Mouse (Mus musculus) brain, embryonic 14.5 days (tissue): ENCODE results near the gene Abat. TPM values are rescaled to one million over a fixed set of nuclear protein-coding genes. Genes with fewer than 3 reads are reported as not detected.

Experiments
- DNase-seq: peaks from one replicate; pipeline ENCODE4 v3.0.0-alpha.2; 2011; ENCODE audit warnings: low read depth
- CTCF ChIP-seq: fragments of 200-500 bp; IDR thresholded peaks from 2 replicates; pipeline ENCODE4 v1.5.1; 2012; ENCODE audit warnings: inconsistent platforms, mild to moderate bottlenecking, moderate library complexity, borderline replicate concordance; ENCODE audit not compliant: insufficient read depth, insufficient read length; ENCODE audit errors: extremely low read depth
- POLR2A ChIP-seq: fragments of 200-500 bp; IDR thresholded peaks from 2 replicates; pipeline ENCODE4 v1.6.1; 2012; ENCODE audit warnings: mild to moderate bottlenecking, inconsistent platforms, borderline replicate concordance; ENCODE audit not compliant: poor library complexity, insufficient read depth, insufficient read length, severe bottlenecking; ENCODE audit errors: extremely low read depth
- polyA plus RNA-seq: library from polyadenylated mRNA; depleted of rRNA; stranded (reverse); fragments of >200 nt; gene quantifications from 2 replicates; pipeline ENCODE4 v1.2.3, GENCODE M21; 2012; rRNA removed

Abat gene
- 49.2 and 59.8 TPM in 2 replicates for polyA plus RNA-seq

DNA sequence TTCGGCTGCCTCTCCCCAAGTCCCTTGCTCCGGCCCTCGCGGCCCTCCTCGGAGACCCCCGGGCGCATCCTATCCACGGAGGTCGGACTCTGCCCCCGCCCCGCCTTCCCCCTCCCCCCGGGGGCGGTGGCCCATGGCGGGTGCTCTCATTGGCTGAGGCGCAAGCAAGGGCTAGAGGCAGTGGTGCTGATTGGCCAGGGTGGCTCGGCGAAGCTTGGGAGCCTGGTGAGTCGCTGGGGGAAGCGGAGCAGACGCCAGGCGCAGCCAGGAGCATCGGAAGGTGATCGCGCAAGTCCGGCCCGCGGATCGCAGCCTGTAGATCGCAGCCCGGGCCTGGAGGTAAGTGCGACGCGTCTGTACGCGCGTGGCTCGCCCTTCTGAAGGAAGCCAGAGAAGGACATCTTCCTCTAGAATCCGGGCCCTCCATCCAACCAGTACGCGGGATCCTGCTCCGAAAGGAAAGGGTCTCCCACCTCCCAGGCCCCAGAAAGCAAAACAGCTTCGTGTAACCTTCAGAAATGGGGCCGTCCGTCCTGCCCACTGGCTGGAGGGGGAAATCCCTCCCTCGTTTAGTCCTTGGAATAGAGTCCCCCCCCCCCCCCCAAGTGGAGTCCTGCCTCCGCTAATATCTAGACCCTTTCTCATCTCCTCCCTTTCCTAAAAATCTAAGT is at the start of gene Abat:
Abat (plus strand) TSS at position 194 of the 671 bp plus-strand sequence.
- TF ChIP-seq CTCF (no peak), POLR2A (peak; percentile 43; the same call in 1 of the 2 replicates)
- peak; percentile 98 for DNase-seq

DNA sequence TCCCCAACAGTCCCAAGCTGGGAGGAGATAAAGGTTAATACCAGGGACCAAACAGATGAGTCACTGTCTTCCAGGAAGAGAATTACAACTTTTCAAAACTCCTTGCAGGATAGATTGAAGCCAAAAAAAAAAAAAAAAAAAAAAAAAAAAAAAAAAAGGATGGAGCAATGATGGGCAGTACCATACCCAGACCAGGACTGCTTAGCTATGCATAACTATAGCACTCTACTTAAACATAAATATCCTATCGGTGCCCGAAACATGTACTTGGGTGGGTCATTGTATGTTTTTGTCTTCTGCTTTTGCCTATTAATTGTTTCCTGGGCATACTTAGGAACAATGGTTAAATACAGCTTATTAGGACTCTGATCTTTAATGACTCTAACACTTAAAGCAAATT is 43.1 kb upstream of the Abat start:
- TF ChIP-seq POLR2A (no peak), CTCF (no peak)
- no peak for DNase-seq

DNA sequence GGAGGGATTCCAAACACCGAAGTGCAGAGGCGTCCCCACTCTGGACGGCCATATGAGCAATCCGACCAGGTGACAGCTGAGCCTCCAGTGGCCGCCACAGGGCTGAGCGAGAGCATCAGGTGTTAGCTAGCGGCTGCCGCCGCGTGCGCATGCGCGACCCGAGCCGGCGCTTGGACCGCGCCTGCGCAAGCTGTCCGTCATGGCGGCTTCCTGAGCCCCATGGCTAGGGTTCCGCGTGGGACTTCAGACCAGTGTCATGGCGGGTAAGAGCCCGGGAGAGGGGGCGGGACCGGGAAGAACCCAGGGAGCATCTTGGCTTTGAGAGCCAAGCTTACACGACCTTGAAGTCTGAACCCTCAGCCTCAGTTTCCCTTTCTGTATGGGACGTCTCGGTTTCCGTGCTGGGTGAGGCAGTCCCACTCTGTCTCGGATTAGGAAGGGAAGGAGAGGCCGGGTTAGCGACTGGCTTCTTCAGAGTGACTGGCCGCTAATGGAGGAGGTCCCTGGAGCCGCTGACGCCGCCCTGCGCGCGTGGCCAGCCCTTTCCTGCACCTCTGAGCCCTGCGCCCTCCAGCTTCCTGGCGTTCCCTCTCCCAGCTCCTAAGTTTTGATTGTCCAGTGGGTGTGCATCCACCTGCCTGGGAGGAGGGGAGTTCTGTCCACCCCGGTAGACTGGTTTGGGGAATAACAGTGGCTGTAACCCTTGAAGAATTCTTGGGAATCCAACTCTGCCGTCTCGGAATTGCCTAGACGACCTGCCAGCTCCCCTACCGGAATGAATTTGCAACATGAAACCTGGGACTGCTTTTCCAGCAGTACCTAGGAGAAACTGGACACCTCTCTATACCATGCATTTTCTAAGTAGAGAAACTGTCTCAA is 42.4 kb upstream of the Abat start, which contains the start of gene Mettl22:
Mettl22 (plus strand) TSS at position 186 of the 879 bp plus-strand sequence.
- peak; percentile 96 for DNase-seq
- TF ChIP-seq POLR2A, result peak; percentile 85
- peak; percentile 34; the same call in 1 of the 2 replicates for TF ChIP-seq CTCF

DNA sequence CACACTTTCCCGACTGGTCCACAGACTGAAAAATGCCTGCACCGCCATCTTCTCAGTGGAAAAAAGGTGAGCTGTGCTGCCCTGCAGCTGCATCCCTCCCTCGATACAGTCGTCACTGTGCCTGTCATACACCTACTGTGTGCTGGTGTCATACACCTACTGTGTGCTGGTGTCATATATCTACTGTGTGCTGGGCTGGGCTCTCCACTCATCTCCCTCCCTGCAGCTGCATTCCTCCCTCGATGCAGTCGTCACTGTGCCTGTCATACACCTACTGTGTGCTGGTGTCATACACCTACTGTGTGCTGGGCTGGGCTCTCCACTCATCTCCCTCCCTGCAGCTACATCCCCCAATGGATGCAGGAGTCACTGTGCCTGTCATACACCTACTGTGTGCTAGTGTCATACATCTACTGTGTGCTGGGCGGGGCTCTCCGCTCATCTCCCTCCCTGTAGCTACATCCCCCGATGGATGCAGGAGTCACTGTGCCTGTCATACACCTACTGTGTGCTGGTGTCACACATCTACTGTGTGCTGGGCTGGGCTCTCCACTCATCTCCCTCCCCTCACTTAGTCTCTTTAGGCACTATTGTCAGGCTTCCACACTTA is 25.7 kb upstream of the Abat start:
- no peak for DNase-seq
- TF ChIP-seq CTCF (no peak), POLR2A (no peak)

DNA sequence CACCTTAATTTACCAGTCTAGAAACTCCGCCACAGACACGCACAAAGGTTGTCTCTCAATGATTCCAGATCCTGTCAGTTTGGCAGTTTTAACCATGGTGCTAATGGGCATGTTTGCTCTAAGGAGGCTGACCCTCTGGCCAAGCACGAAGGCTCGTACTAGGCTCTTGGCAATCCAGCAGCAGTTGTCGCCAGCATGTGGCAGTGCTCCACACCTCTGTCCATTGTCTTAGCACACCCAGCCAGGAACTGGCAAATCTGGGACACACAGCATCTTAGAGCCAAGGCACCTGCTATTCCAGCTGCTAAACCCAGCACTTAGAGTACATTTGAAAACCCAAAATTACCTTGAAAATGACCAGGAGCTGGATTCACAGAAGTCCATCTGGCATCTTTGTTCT is 23.9 kb upstream of the Abat start:
- no peak for DNase-seq
- no peak for TF ChIP-seq CTCF
- no peak for TF ChIP-seq POLR2A

DNA sequence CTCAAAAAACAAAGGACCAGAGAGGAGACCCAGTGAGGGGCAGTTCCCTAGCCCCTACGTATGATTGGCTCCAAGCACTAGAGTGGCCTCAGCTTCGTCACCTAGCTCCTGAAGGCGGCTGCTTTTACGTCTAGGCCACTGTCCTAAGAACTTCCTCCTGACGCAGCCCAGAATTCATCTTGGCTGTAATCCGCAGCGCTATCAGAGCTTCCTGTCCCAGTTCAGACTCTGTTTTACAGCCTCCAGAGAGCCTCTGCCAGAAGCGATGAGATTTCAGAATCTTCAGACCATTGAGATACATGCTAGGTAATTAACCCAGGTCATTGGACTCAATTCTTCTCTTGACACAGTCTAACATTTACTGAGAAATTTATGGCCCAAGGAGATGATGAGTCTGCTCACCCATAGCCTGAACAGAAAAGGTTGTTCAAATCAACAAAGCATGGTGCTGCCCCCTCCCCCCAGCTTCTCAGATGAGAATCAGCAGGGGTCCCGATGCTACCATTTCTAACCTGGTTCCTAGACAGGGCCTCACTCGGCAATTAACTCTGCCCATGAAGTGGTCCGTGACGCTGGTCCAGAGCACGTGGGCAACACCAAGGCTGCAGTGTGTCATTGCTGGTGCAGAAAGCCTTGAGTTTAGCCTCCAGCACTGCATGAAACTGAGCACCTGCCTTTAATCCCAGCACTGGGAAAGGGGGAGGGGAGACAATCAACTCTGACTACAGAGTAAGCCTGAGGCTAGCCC is 21.3 kb upstream of the Abat start:
- no peak for DNase-seq
- TF ChIP-seq CTCF, result no peak
- TF ChIP-seq POLR2A, result no peak

DNA sequence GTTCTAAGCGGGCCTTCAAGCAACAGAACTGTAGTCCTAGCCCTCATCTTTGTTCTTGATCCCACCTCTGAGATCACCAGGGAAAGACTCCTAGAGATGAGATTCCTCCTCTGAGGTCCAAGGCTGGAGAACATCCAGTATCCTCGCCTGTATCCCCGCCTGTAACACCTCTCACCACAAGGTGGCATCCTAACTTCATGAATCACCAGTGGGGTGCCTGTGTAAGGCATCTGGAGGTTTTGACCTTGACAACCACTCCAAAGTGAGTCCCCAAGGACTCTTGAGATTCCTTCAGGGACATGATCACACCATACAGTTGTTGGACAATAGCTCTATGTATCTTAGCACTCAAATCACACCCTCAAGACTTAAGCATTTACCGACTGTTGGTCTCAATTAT is 19.0 kb upstream of the Abat start:
- TF ChIP-seq POLR2A (no peak), CTCF (peak; percentile 92)
- peak; percentile 82 for DNase-seq

DNA sequence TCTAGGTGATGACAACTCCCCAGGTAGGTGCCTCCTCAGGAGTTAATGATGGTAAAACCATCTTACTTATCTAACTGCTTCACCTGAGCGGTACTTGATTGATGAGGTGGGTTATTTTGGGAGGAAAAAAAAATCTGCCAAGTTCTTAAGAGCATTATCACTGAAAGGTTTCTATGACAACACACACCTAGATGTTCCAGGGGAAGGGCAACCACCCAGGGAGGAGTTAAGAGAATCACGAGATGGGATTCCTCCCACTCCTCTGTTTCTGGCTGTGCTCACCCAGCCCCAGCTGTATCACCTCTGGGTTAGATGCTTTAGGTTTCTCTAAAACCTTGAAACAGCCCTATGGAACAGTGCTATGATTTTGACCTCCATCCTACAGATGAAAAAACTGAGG is 16.3 kb upstream of the Abat start:
- no peak for DNase-seq

DNA sequence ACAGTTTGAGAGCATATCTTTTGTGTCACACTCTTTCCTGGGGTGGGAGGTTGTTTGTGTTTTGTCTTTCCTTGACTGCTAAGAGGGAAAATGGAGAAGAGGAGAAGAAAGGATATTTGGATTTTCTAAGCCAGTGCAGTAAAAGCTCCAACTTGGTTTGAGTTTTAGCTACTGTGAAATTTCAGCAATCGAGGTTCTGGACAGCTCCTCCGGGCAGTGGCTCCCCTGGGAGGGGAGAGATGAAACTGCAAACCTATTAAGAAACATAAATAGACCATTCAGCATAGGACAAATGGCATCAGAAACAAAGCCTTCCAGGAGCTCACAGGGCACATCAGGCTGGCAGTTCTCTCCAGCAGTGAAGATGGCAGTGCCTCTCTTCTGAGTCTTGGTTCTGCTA is 9.0 kb upstream of the Abat start:
- TF ChIP-seq CTCF (no peak), POLR2A (no peak)
- no peak for DNase-seq

More for the DNA sequence above, 16.3 kb upstream of the Abat start:
- TF ChIP-seq CTCF, result no peak
- TF ChIP-seq POLR2A, result no peak

DNA sequence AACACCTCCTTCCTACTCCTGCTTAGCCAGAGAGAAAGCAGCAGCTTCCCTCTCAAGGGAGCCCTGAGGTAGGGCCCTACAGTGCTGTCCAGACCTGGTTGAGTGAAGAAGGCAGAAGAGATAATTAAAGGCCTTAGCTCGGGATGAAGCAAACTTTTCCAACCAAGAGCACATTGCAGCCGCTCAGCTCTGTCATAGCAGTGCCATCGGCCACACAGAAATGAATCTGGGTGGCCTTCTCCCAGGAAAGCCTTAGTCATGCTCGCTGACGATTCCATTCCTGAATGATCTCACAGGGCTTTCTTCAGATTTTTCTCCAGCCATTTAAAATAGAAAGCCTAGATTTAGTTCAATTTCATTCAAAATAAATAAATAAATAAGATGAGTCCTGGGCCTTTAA is 3.3 kb upstream of the Abat start:
- no peak for DNase-seq
- no peak for TF ChIP-seq POLR2A
- no peak for TF ChIP-seq CTCF
